Mouse (Mus musculus) olfactory bulb, adult 2 months (tissue): ENCODE results near the gene Ank3. TPM values are rescaled to one million over a fixed set of nuclear protein-coding genes. Genes with fewer than 3 reads are reported as not detected.

Experiments
- H3K27ac ChIP-seq: fragments of 200-500 bp; 2 replicates; pipeline ENCODE4 v1.5.1; 2012; ENCODE audit warnings: low read depth, low read length; ENCODE audit not compliant: insufficient read depth
- H3K4me1 ChIP-seq: fragments of 200-500 bp; 2 replicates; pipeline ENCODE4 v1.6.1; 2012; ENCODE audit warnings: low read length; ENCODE audit not compliant: control insufficient read depth, insufficient read depth
- H3K4me3 ChIP-seq: fragments of 200-500 bp; 2 replicates; pipeline ENCODE4 v1.5.1; 2012; ENCODE audit warnings: mild to moderate bottlenecking, low read depth, low read length, moderate library complexity; ENCODE audit not compliant: insufficient read depth
- CTCF ChIP-seq: fragments of 200-500 bp; IDR thresholded peaks from 2 replicates; pipeline ENCODE4 v1.5.1; 2012; ENCODE audit warnings: low read depth, mild to moderate bottlenecking, low read length, moderate library complexity; ENCODE audit not compliant: insufficient read depth
- POLR2A ChIP-seq: fragments of 200-500 bp; IDR thresholded peaks from 2 replicates; pipeline ENCODE4 v1.6.1; 2012; ENCODE audit warnings: mild to moderate bottlenecking, low read depth, low read length, moderate library complexity; ENCODE audit not compliant: insufficient read depth
- WGBS: fragments of 180-500 bp; shearing (Covaris S2); methylation state at CpG from one replicate; pipeline ENCODE4 v1.1.7; 2018; 5-methylcytosine and 5-hydroxymethylcytosine counted together
- polyA plus RNA-seq: library from polyadenylated mRNA; stranded (reverse); fragments of >200 nt; gene quantifications from 2 replicates; pipeline ENCODE4 v1.2.4, GENCODE M21; 2012; ENCODE audit warnings: low replicate concordance; ENCODE audit not compliant: missing spikeins, insufficient read depth, insufficient read length

Ank3 gene
- polyA plus RNA-seq, 1 experiment: 212 TPM

- no peak for TF ChIP-seq POLR2A
- no peak for TF ChIP-seq CTCF
- WGBS: 39% methylated on average over 11 of the region's 11 CpGs
- peaks cover 17% of the 10 kb centered on the region for H3K4me1 ChIP-seq
- no peak overlapping the region for H3K4me3 ChIP-seq
- H3K27ac ChIP-seq: no peak overlapping the region
Measured at GRCm38 (mm10) chr10:69926158-69926882, 527.7 kb downstream of the Ank3 start.

GRCm38 (mm10) chr10:69927012-69927411, 528.4 kb downstream of the Ank3 start:
- WGBS: 44% methylated on average over 9 of the region's 9 CpGs
- peaks cover 14% of the 10 kb centered on the region for H3K4me1 ChIP-seq
- TF ChIP-seq CTCF (no peak), POLR2A (no peak)
- H3K27ac ChIP-seq: no peak overlapping the region
- no peak overlapping the region for H3K4me3 ChIP-seq

DNA sequence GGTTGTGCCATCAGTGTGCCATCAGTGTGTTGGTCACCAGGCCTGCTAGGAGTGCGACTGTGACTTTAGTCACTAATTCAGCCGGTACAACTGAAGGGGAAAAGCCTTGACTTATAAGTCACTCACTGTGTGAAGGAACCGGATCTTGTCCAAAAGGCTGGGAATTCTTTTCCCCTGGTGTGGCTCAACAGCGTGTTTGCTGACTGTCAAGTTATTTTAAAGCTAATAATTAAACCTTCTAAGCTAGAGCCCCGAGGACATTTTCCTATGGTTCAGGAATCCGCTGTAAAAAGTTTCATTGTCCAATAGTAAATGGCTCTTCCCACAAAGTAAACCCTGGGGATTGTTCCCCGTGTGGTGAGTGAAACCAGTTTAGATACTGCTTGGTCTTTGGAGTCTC, 529.8 kb downstream of the Ank3 start:
- Histone ChIP-seq H3K4me1 (peaks cover 9% of the 10 kb centered on the region), H3K27ac (no peak overlapping the region), H3K4me3 (no peak overlapping the region)
- WGBS: 31% methylated on average over 7 of the region's 7 CpGs
- TF ChIP-seq POLR2A (no peak), CTCF (no peak)

DNA sequence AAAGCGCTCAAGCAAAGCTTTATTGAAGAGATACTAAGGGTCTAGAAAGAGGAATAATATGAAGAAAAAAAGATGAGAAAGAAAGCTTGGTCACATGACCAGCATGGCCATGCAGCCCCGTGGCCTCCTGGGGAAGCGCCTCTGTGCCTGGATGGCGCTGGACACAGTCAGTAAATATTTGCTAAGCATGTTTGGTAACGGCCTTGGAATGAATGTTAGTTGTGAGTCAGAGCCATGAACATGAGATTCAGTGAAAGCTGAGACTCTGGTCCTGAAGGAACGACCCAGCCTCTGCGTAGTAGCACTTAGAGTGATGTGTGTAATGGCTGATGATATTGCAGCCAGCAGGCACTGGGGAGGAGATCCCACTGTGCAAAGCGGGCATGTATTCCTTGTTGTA, 531.9 kb downstream of the Ank3 start:
- no peak for TF ChIP-seq CTCF
- no peak for TF ChIP-seq POLR2A
- peaks cover under 1% of the 10 kb centered on the region for H3K4me1 ChIP-seq
- H3K4me3 ChIP-seq: no peak overlapping the region
- no peak overlapping the region for H3K27ac ChIP-seq
- WGBS: 94% methylated on average over 8 of the region's 8 CpGs

DNA sequence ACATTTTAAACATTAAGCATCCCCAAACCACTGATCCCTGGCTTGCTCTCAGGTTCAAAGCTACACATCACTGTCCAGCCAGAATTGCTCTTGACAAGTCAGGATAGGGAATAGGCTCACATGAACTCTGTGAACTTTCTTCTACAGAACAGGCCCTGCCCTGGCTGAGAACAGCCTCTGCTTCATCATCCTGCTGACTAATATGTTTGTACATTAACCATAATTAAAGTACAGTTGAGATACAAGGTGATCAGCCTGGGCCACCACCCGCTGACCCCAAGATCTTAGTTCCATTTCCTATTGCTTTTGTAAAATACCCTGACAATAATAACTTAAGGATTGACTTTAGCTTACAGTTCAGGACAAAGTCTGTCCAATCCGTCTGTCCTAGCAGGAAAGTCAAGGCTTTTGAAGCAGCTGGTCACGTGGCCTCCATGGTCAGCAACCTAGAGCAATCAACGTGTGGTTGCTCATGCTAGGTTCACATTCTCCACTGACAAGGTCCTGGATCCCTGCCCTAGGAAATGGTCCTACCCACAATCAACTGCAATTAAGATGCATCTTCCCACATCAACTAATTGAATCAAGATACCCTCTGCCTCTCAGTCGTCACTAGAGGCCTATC, 538.0 kb downstream of the Ank3 start:
- H3K27ac ChIP-seq: no peak overlapping the region
- WGBS: 87% methylated on average over 5 of the region's 5 CpGs
- TF ChIP-seq POLR2A (no peak), CTCF (no peak)
- H3K4me1 ChIP-seq: peaks cover 5% of the 10 kb centered on the region; the same call in 1 of the 2 replicates
- no peak overlapping the region for H3K4me3 ChIP-seq

DNA sequence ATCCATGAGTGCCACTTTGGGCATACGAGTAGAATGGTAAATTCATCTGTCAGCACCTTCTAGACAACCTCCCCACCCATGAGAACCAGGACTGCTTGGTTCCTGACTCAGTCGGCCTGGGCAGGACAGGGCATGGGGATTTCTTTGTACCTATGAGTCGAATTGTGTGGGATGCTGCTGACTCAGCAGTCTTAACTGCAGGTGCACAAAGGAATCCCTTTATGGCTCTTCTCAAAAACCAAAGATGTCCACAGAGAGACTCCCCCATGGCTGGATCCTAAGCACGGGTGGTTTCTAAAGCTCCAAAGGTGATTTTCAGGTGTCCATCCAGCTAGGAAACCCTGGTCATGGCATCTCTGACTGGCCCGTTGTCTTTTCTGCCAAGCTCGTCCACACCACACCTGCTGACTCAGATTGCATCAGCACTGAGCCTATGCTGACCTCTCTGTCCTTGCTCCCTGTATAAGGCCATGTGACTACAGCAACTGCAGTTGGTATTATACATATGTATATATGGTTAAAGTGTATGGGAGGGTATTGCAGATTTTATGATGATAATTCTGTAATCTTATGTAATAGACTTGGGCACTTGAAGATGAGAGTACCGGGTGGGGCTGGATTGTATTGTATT, 538.8 kb downstream of the Ank3 start:
- H3K4me1 ChIP-seq: peaks cover 5% of the 10 kb centered on the region; the same call in 1 of the 2 replicates
- no peak for TF ChIP-seq CTCF
- no peak for TF ChIP-seq POLR2A
- H3K27ac ChIP-seq: no peak overlapping the region
- no peak overlapping the region for H3K4me3 ChIP-seq
- 81% methylated on average over 7 of the region's 7 CpGs for WGBS

GRCm38 (mm10) chr10:69939144-69939543, 540.6 kb downstream of the Ank3 start:
- no peak overlapping the region for H3K27ac ChIP-seq
- no peak overlapping the region for H3K4me3 ChIP-seq
- H3K4me1 ChIP-seq: peaks cover 7% of the 10 kb centered on the region; the same call in 1 of the 2 replicates
- WGBS: 92% methylated on average over 7 of the region's 7 CpGs
- TF ChIP-seq POLR2A (no peak), CTCF (no peak)

DNA sequence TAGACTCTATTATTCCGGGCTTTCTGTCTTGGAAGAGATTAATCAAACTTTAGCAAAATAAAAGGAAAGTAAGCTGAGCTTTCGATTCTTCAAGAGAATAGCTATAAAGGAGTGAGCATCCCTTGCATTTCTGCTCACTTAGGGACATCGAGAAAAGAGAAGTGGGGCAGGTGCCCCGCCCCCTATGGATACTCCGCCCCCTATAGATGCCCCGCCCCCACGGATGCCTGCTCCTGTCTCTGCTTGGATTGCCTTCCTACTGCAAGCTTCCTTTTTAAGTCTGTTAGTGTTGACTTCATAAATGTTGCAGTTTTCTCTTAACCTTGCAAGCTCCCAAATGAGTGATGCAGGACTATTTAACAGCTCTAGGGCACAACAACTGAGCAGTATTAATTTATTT, 541.4 kb downstream of the Ank3 start:
- no peak overlapping the region for H3K4me3 ChIP-seq
- no peak for TF ChIP-seq POLR2A
- TF ChIP-seq CTCF: no peak
- H3K27ac ChIP-seq: no peak overlapping the region
- H3K4me1 ChIP-seq: peaks cover 9% of the 10 kb centered on the region; the same call in 1 of the 2 replicates
- WGBS: 74% methylated on average over 7 of the region's 7 CpGs

- Histone ChIP-seq H3K4me3 (no peak overlapping the region), H3K4me1 (peaks cover 9% of the 10 kb centered on the region; the same call in 1 of the 2 replicates), H3K27ac (no peak overlapping the region)
- 95% methylated on average over 7 of the region's 7 CpGs for WGBS
- TF ChIP-seq POLR2A: no peak
- no peak for TF ChIP-seq CTCF
Measured at GRCm38 (mm10) chr10:69941001-69941400, 542.4 kb downstream of the Ank3 start.
